Mouse (Mus musculus) ES-E14 (cell line): Measurements from ENCODE around the gene Ankrd65. TPM values are rescaled to one million over a fixed set of nuclear protein-coding genes. Genes with fewer than 3 reads are reported as not detected.

Experiments
- DNase-seq: peaks from one replicate; pipeline ENCODE4 v3.0.0-alpha.2; 2013; ENCODE audit warnings: low read depth, low spot score
- H3K27ac ChIP-seq: 2 replicates; pipeline ENCODE4 v1.5.1; 2012; ENCODE audit warnings: low read depth, mild to moderate bottlenecking, low read length, moderate library complexity, mixed read lengths; ENCODE audit not compliant: poor library complexity, insufficient read depth, severe bottlenecking
- H3K36me3 ChIP-seq: 2 replicates; pipeline ENCODE4 v1.6.1; 2012; ENCODE audit warnings: mild to moderate bottlenecking, low read length, moderate library complexity, mixed read lengths; ENCODE audit not compliant: control insufficient read depth, poor library complexity, insufficient read depth, severe bottlenecking
- H3K4me1 ChIP-seq, 2 experiments: fragments of 150-350 bp in 1 of 2; sonication (generic) in 1 of 2; 2 replicates each; pipeline ENCODE4 v1.6.1; 2012; ENCODE audit warnings: low read length in 2 of 2, mild to moderate bottlenecking in 1 of 2, mixed read lengths in 1 of 2; ENCODE audit not compliant: control insufficient read depth in 2 of 2, insufficient read depth in 2 of 2, poor library complexity in 1 of 2
- H3K4me3 ChIP-seq, 2 experiments: fragments of 150-350 bp in 1 of 2; sonication (generic) in 1 of 2; 2 replicates each; pipeline ENCODE4 v1.5.1; 2012; ENCODE audit warnings: low read length in 2 of 2, low read depth in 1 of 2, mild to moderate bottlenecking in 1 of 2, mixed read lengths in 1 of 2; ENCODE audit not compliant: insufficient read depth in 1 of 2, poor library complexity in 1 of 2, severe bottlenecking in 1 of 2
- H3K9ac ChIP-seq: 2 replicates; pipeline ENCODE4 v1.6.1; 2012; ENCODE audit warnings: low read depth, mild to moderate bottlenecking, low read length, mixed read lengths; ENCODE audit not compliant: poor library complexity, insufficient read depth, severe bottlenecking
- H3K9me3 ChIP-seq: fragments of 150-350 bp; sonication (generic); 2 replicates; pipeline ENCODE4 v1.6.1; 2012; ENCODE audit warnings: low read depth, mild to moderate bottlenecking, low read length; ENCODE audit not compliant: control insufficient read depth, insufficient read depth
- CHD2 ChIP-seq: IDR thresholded peaks from 2 replicates; pipeline ENCODE4 v1.6.1; 2014; ENCODE audit warnings: mild to moderate bottlenecking, low read depth, low read length, inconsistent platforms
- HCFC1 ChIP-seq: IDR thresholded peaks from 2 replicates; pipeline ENCODE4 v1.6.1; 2012; ENCODE audit warnings: low read length, inconsistent platforms, borderline replicate concordance; ENCODE audit not compliant: insufficient read depth
- MAFK ChIP-seq: IDR thresholded peaks from 2 replicates; pipeline ENCODE4 v1.6.1; 2014; ENCODE audit warnings: mild to moderate bottlenecking, low read depth, low read length, inconsistent platforms; ENCODE audit not compliant: insufficient read depth
- ZC3H11A ChIP-seq: IDR thresholded peaks from 2 replicates; pipeline ENCODE4 v1.6.1; 2012; ENCODE audit warnings: low read depth, mild to moderate bottlenecking, inconsistent platforms, low read length, borderline replicate concordance
- ZNF384 ChIP-seq: IDR thresholded peaks from 2 replicates; pipeline ENCODE4 v1.6.1; 2012; ENCODE audit warnings: low read depth, low read length, inconsistent platforms
- in situ Hi-C, 2 experiments: fragments of 600-800 bp; cut with MboI; formaldehyde crosslinking; loops; one replicate each; pipeline ENCODE4 v1.15.1; 2025; ENCODE audit warnings: low sequenced_read_pairs in 2 of 2, inconsistent platforms in 1 of 2; ENCODE audit not compliant: unreplicated experiment in 2 of 2
- total RNA-seq: library from RNA; depleted of rRNA; stranded (reverse); fragments of 300-350 nt; gene quantifications from 2 replicates; pipeline ENCODE4 v1.2.3, GENCODE M21; 2012

The Ankrd65 gene
- total RNA-seq, 1 experiment: 0.49 TPM

DNA sequence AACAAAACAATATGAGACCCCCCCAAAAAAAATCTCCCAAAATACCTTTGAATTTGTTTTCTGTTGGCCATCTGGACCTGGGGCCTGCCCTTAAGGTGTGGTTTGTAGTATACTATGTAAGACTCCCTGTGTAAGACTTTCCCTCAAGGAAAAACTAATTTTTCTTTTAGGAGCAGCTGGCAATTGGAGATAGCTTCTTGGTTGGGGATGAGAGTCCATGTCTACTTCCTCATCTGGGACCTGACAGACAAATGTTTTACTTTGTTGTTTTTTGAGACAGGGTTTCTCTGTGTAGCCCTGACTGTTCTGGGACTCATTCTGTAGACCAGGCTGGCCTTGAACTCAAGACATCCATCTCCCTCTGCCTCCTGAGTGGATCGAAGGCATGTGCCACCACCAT is 11.8 kb downstream of the Ankrd65 start:
- in situ Hi-C loops: no loop called here
- peaks cover 0 to 2% of the 10 kb centered on the region in 2 experiments; a peak in 2 of 4 replicates for H3K4me1 ChIP-seq
- no peak for DNase-seq
- H3K36me3 ChIP-seq: peaks cover 10% of the 10 kb centered on the region
- H3K9me3 ChIP-seq: no peaks in the 10 kb centered on the region
- no peak overlapping the region for H3K4me3 ChIP-seq
- H3K9ac ChIP-seq: no peak overlapping the region
- TF ChIP-seq ZC3H11A (no peak), MAFK (no peak), HCFC1 (no peak), CHD2 (no peak), ZNF384 (no peak)
- no peak overlapping the region for H3K27ac ChIP-seq

DNA sequence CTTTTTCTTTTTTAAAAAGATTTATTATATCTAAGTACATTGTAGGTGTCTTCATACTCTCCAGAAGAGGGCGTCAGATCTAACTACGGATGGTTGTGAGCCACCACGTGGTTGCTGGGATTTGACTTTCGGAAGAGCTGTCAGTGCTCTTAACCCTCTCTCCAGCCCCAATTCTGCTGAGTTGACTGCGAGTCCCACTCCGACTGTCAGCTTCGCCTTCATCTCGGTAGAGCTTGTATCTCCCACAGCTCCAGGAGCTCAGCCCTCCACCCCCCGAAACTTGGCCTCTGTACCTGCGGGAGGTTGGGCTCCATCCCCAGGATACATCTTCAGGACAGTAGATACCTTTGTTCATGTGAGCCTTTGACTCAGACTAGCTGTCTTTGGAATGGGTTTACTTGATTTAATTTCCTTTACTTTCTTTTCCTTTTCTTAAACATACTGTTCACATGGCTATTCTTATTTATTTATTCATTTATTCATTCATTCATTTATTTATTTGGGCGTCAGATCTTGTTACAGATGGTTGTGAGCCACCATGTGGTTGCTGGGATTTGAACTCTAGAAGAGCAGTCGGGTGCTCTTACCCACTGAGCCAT is 12.6 kb downstream of the Ankrd65 start, which contains the start of gene Mrpl20:
Gene Mrpl20 (plus strand): TSS at position 138 of the 599 bp plus-strand sequence.
- no peak for DNase-seq
- H3K27ac ChIP-seq: peak within 1 kb of the TSS; percentile 9
- peak within 1 kb of the TSS; percentile 81 to 89 for H3K4me3 ChIP-seq
- peak within 1 kb of the TSS; percentile 83 for H3K9ac ChIP-seq
- TF ChIP-seq ZC3H11A (no peak), HCFC1 (no peak), CHD2 (no peak), ZNF384 (no peak), MAFK (no peak)
- peaks cover 0 to 2% of the 10 kb centered on the region in 2 experiments; a peak in 2 of 4 replicates for H3K4me1 ChIP-seq
- in situ Hi-C loops: no loop called here
- no peaks in the 10 kb centered on the region for H3K9me3 ChIP-seq
- peaks cover 11% of the 10 kb centered on the region for H3K36me3 ChIP-seq

GRCm38 (mm10) chr4:155803340-155804041 is 13.3 kb downstream of the Ankrd65 start:
- in situ Hi-C loops: no loop called here
- DNase-seq: peak; percentile 92
- H3K4me3 ChIP-seq: peak overlapping the region; percentile 81 to 89
- peak overlapping the region; percentile 9 for H3K27ac ChIP-seq
- no peaks in the 10 kb centered on the region for H3K9me3 ChIP-seq
- H3K4me1 ChIP-seq: peaks cover 0 to 2% of the 10 kb centered on the region in 2 experiments; a peak in 2 of 4 replicates
- peaks cover 13% of the 10 kb centered on the region for H3K36me3 ChIP-seq
- TF ChIP-seq HCFC1 (peak; percentile 91), CHD2 (peak; percentile 92), ZC3H11A (no peak)
- H3K9ac ChIP-seq: peak overlapping the region; percentile 83

DNA sequence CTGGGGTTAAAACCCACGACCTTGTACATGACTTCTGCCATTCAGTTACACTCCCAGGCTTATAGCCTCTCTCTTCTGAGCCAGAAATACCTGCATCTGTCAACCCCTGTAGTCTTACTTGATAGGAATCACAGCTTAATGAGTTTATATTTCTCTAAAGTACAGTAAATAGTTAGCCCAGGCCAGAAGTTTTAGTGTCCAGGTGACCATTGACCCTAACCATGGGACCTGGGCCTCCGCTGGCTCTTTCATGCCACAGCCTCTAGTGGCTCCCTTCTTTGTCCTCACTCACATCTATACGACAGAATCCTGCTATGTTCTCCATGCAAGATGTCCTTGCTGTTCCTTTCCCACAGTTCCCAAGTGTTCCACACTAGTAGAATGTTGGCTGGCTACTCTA is 17.6 kb downstream of the Ankrd65 start:
- Histone ChIP-seq H3K4me3 (no peak overlapping the region), H3K27ac (no peak overlapping the region), H3K9me3 (no peaks in the 10 kb centered on the region), H3K36me3 (peaks cover 17% of the 10 kb centered on the region), H3K9ac (no peak overlapping the region), H3K4me1 (peaks cover 2% of the 10 kb centered on the region in 2 experiments; a peak in 2 of 4 replicates)
- TF ChIP-seq CHD2 (no peak), HCFC1 (no peak)
- in situ Hi-C loops: no loop called here
- no peak for DNase-seq
